Mouse (Mus musculus): ENCODE measurements around the gene Enpp4. TPM values are rescaled to one million over a fixed set of nuclear protein-coding genes. Genes with fewer than 3 reads are reported as not detected.

The Enpp4 gene
- polyA plus RNA-seq, 1 experiment: 2.9 TPM

DNA sequence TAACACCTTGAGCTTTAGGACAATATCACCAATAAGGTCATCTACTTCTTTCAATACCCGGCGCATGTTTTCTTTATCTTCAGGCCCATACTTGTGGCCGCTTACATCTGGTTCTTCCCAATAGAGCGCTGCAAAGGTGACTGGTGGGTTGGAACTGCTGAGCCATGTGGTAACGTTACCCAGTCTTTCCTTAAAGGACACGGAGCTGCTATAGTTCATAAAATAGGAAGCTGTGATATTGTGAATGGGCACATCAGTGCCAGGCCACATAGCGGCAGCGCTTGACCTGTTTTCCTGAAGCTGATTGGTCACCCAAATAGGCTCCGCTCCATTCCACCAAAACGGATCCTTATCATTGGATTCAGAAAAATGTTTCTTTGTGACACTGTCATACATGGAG is 3.6 kb downstream of the Enpp4 start:
- Histone ChIP-seq H3K4me2 (ENCODE audit: low read depth) (no peak overlapping the region), H3K4me3 (no peak overlapping the region), H3K36me3 (ENCODE audit: control insufficient read depth, insufficient read depth) (no peaks in the 10 kb centered on the region), H3ac (ENCODE audit: control insufficient read depth, insufficient read length) (no peak overlapping the region), H3K79me2 (ENCODE audit: control insufficient read depth, insufficient read depth) (peaks cover 3% of the 10 kb centered on the region), H3K27me3 (ENCODE audit: control insufficient read depth, insufficient read depth, insufficient read length) (no peaks in the 10 kb centered on the region)
- TF ChIP-seq REST (IDR thresholded peaks at IDR 0.05; ENCODE audit: insufficient read depth, insufficient read length): no peak
- no peak for TF ChIP-seq POLR2AphosphoS2 (IDR thresholded peaks at IDR 0.05; ENCODE audit: insufficient read length, low read depth)
- TF ChIP-seq MYOD1 (IDR thresholded peaks at IDR 0.05; ENCODE audit: control insufficient read depth in 1 of 3, insufficient read length in 2 of 3, low read depth in 2 of 3): no peak

DNA sequence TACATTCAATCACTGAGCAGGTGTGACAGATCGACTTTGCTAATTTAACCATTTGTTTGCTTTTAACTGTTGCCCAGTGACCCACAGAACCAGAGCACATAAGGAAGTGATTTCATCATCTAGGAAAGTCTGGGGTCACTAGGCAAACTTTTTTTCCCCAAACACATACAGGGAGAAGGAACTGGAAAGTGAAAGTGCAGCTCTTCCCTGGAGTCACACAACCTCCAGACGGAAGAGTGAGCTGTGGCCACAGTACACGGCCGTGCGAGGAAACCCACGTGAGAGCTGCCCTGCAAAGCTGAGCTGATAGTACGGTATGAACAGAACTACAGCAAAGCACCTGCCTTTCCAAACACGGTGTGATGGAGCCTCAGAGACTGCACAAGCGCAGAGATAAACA is 4.7 kb downstream of the Enpp4 start:
- Histone ChIP-seq H3K79me2 (ENCODE audit: control insufficient read depth, insufficient read depth) (peaks cover 3% of the 10 kb centered on the region), H3K36me3 (ENCODE audit: control insufficient read depth, insufficient read depth) (no peaks in the 10 kb centered on the region), H3K27me3 (ENCODE audit: control insufficient read depth, insufficient read depth, insufficient read length) (no peaks in the 10 kb centered on the region), H3K4me2 (ENCODE audit: low read depth) (peak overlapping the region; percentile 6), H3ac (ENCODE audit: control insufficient read depth, insufficient read length) (no peak overlapping the region), H3K4me3 (no peak overlapping the region)
- TF ChIP-seq MYOD1 (IDR thresholded peaks at IDR 0.05; ENCODE audit: control insufficient read depth in 1 of 3, insufficient read length in 2 of 3, low read depth in 2 of 3) (no peak), POLR2A (IDR thresholded peaks at IDR 0.05; ENCODE audit: insufficient read length, low read depth) (no peak), MYOG (IDR thresholded peaks at IDR 0.05; ENCODE audit: control insufficient read depth in 1 of 3, insufficient read depth in 1 of 3, insufficient read length in 2 of 3, low read depth in 2 of 3) (no peak), POLR2AphosphoS2 (IDR thresholded peaks at IDR 0.05; ENCODE audit: insufficient read length, low read depth) (no peak), CEBPB (IDR thresholded peaks at IDR 0.05; ENCODE audit: insufficient read depth, poor library complexity, severe bottlenecking) (no peak), USF1 (IDR thresholded peaks at IDR 0.05; ENCODE audit: low read depth) (no peak), E2F4 (IDR thresholded peaks at IDR 0.05; ENCODE audit: insufficient read depth) (no peak), REST (IDR thresholded peaks at IDR 0.05; ENCODE audit: insufficient read depth, insufficient read length) (no peak), SRF (IDR thresholded peaks at IDR 0.05; ENCODE audit: control insufficient read depth, insufficient read length, low read depth) (no peak), MAX (IDR thresholded peaks at IDR 0.05; ENCODE audit: low read depth) (no peak)

DNA sequence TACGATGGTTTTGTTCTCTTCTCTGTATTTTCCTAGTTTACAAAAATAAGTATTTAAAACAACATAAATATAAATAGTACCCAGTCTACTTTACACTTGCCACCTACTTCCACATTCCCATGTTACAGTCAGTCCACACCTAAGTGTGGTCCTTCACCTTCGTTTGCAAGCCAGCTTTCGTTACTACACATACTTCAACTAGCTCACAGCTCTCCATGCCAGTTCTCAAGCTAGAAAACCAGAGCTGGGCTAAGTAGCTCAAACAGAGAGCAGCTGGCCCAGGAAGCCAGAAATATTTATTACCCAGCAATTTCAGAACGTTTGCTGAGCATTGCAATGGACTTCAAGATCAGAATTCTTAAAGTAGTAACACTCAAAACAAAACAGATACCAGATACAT is 5.1 kb downstream of the Enpp4 start:
- TF ChIP-seq POLR2A (IDR thresholded peaks at IDR 0.05; ENCODE audit: insufficient read length, low read depth): no peak
- no peak for TF ChIP-seq MYOG (IDR thresholded peaks at IDR 0.05; ENCODE audit: control insufficient read depth in 1 of 3, insufficient read depth in 1 of 3, insufficient read length in 2 of 3, low read depth in 2 of 3)
- TF ChIP-seq USF1 (IDR thresholded peaks at IDR 0.05; ENCODE audit: low read depth): no peak
- no peak for TF ChIP-seq SRF (IDR thresholded peaks at IDR 0.05; ENCODE audit: control insufficient read depth, insufficient read length, low read depth)
- TF ChIP-seq TCF12 (IDR thresholded peaks at IDR 0.05; ENCODE audit: insufficient read depth, poor library complexity, severe bottlenecking): no peak
- TF ChIP-seq TCF3 (IDR thresholded peaks at IDR 0.05; ENCODE audit: insufficient read length, low read depth): no peak
- no peak for TF ChIP-seq CEBPB (IDR thresholded peaks at IDR 0.05; ENCODE audit: insufficient read depth, poor library complexity, severe bottlenecking)
- Histone ChIP-seq H3K4me2 (ENCODE audit: low read depth) (no peak overlapping the region), H3K27me3 (ENCODE audit: control insufficient read depth, insufficient read depth, insufficient read length) (no peaks in the 10 kb centered on the region), H3ac (ENCODE audit: control insufficient read depth, insufficient read length) (no peak overlapping the region), H3K36me3 (ENCODE audit: control insufficient read depth, insufficient read depth) (no peaks in the 10 kb centered on the region), H3K79me2 (ENCODE audit: control insufficient read depth, insufficient read depth) (peaks cover 3% of the 10 kb centered on the region), H3K4me3 (no peak overlapping the region)

DNA sequence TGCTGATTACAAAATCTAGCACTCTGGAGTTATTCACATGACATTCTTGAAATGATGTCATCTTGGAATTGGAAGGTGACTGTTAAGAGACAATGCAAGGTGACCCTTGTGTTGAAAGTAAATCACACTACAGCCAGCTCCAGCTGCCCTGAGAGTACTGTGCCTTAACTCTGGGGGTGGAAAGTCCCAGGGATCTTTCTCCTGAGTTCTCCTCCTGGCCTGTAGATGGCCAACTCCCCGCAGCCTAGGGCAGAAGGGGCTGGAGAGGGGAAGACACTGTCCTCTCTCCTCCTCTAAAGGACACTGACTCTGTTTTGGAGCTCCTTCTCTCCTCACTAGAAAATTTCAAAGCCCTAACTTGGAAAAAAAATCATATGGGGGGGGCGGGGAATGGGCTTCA is 14.1 kb downstream of the Enpp4 start:
- H3ac ChIP-seq (ENCODE audit: control insufficient read depth, insufficient read length): no peak overlapping the region
- no peak overlapping the region for H3K4me2 ChIP-seq (ENCODE audit: low read depth)
- H3K4me3 ChIP-seq: no peak overlapping the region
- no peaks in the 10 kb centered on the region for H3K36me3 ChIP-seq (ENCODE audit: control insufficient read depth, insufficient read depth)
- no peaks in the 10 kb centered on the region for H3K79me2 ChIP-seq (ENCODE audit: control insufficient read depth, insufficient read depth)
- H3K27me3 ChIP-seq (ENCODE audit: control insufficient read depth, insufficient read depth, insufficient read length): no peaks in the 10 kb centered on the region
- TF ChIP-seq TCF12 (IDR thresholded peaks at IDR 0.05; ENCODE audit: insufficient read depth, poor library complexity, severe bottlenecking): no peak
- no peak for TF ChIP-seq E2F4 (IDR thresholded peaks at IDR 0.05; ENCODE audit: insufficient read depth)
- TF ChIP-seq MAX (IDR thresholded peaks at IDR 0.05; ENCODE audit: low read depth): no peak
- TF ChIP-seq SRF (IDR thresholded peaks at IDR 0.05; ENCODE audit: control insufficient read depth, insufficient read length, low read depth): no peak
- TF ChIP-seq REST (IDR thresholded peaks at IDR 0.05; ENCODE audit: insufficient read depth, insufficient read length): no peak
- no peak for TF ChIP-seq CEBPB (IDR thresholded peaks at IDR 0.05; ENCODE audit: insufficient read depth, poor library complexity, severe bottlenecking)
- no peak for TF ChIP-seq POLR2AphosphoS2 (IDR thresholded peaks at IDR 0.05; ENCODE audit: insufficient read length, low read depth)
- no peak for TF ChIP-seq MYOD1 (IDR thresholded peaks at IDR 0.05; ENCODE audit: control insufficient read depth in 1 of 3, insufficient read length in 2 of 3, low read depth in 2 of 3)
- TF ChIP-seq MYOG (IDR thresholded peaks at IDR 0.05; ENCODE audit: control insufficient read depth in 1 of 3, insufficient read depth in 1 of 3, insufficient read length in 2 of 3, low read depth in 2 of 3): no peak
- no peak for TF ChIP-seq USF1 (IDR thresholded peaks at IDR 0.05; ENCODE audit: low read depth)
- TF ChIP-seq POLR2A (IDR thresholded peaks at IDR 0.05; ENCODE audit: insufficient read length, low read depth): no peak
- TF ChIP-seq TCF3 (IDR thresholded peaks at IDR 0.05; ENCODE audit: insufficient read length, low read depth): no peak

DNA sequence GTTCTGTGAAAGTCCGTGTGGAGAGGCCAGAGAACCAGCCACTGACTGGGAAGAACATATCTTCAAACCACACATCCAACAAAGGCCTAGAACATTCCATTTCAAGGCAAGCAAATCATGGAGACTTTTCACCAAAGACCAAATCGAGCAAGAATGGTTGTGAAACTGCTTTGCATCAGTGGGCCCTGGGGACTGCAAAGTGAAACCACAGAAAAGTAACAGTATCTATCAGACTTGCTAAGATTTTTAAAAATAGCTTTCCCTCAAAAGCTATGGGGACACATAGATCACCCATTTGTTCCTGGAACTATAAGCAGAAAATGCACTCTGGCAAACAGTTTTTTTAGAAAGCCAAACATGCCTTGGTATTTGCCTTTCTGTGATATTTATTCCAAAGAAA is 14.7 kb downstream of the Enpp4 start:
- Histone ChIP-seq H3K27me3 (ENCODE audit: control insufficient read depth, insufficient read depth, insufficient read length) (no peaks in the 10 kb centered on the region), H3K4me2 (ENCODE audit: low read depth) (no peak overlapping the region), H3K36me3 (ENCODE audit: control insufficient read depth, insufficient read depth) (no peaks in the 10 kb centered on the region), H3K4me3 (no peak overlapping the region), H3ac (ENCODE audit: control insufficient read depth, insufficient read length) (no peak overlapping the region), H3K79me2 (ENCODE audit: control insufficient read depth, insufficient read depth) (no peaks in the 10 kb centered on the region)
- TF ChIP-seq CEBPB (IDR thresholded peaks at IDR 0.05; ENCODE audit: insufficient read depth, poor library complexity, severe bottlenecking) (peak; percentile 48; the same call in 1 of the 2 replicates), SRF (IDR thresholded peaks at IDR 0.05; ENCODE audit: control insufficient read depth, insufficient read length, low read depth) (no peak)
